Mouse (Mus musculus): Measurements from ENCODE around the gene Eif2d.

Eif2d gene

DNA sequence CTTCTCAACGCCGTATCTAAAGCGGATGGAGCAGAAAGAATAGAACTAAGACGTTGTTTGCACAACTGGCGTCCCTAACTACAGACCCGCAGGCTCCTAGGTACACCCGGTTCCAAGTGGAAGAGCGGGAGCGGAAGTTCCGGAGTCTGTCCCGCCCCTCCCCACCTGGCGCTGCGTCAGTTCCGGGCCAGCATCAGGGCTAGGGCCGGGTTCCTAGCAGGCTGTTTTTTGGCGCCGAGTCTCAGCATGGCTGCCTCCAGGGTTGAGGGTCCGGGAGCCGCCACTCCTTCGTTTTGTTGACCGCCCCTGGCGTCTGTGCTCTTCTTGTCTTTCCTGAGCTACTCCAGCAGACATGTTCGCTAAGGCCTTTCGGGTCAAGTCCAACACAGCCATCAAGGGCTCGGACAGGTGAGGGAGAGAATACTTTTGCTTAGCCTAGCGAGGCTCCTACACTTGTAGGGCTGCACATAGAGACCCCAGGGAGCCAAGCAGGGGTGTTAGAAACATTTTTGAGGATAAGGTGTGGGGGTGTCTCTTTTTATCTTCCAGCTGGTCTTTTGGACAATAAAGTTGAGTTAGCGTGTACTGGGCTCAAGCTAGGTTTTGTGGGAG is at the start of gene Eif2d:
Gene Eif2d, plus strand, starts transcription at position 164 of the 612 bp plus-strand sequence.
- DNase-seq (ENCODE audit: low spot score in 2 of 2), result peak; percentile 83 to 84

DNA sequence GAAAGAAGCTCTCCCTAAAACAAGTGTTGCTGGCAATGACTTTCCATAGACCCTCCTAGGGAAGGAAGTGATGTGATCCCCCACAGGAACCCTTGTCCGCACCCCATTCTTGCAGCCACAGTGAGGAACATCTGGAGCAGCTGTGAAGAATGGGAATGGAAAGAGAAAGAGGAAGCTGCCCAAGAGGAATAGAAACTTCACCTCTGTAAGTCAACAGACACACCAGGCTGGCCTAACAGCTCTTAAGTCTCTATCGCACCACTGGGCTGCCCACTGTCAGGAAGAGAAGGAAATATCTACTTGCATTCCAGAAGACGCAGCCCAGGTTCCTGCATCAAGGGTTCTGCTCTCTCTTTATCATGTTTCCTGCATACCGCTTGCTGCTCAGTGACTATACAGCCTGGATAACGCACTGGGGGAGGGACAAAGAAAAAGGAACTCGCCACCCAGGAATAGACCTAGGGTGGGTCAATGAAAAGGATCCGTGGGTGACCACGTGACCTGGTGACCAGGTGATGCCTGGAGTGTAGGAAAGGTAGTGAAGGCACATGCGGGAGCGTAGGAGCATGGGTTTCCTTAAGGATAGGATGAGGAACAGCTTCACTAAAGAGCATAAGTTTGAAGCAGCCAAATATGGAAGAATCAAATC is 49.1 kb upstream of the Eif2d start:
- DNase-seq (ENCODE audit: low spot score in 2 of 2), result peak in 1 of 2 experiments; percentile 75

DNA sequence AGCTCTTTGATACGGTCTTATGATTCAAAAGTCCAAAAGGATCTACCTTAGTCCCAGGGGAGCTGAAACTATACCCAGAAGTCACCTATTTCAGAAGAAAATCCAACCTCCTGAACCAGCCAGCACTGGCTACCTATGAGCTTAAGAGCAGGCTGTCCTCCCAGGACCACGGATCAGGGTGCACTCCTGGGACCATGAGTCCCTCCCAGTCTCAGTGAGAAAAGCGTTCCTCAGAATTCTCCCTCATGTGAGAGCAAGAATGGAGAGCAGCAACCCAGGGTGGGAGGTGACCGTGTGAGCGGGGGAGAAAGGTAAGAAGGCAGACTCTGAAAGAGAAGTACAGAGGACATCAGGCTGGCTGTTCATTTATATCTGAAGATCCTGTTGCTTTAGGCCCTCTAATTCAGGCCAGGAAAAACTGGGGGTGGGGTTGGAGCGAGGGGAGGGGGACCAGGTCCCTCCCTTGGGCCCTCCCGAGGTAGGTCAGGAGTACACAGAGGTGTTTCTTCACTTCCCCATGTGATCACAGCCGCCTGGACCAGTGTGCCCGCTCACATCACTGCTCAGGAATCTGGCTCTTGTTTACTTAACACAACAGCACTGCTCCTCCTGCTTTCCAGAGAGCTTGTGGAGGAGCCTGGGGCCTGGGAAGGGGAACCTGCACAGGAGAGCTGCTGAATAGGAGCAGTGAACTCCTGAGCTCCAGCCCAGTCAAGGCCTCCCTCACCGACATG is 45.2 kb upstream of the Eif2d start:
- no peak for DNase-seq (ENCODE audit: low spot score in 2 of 2)

DNA sequence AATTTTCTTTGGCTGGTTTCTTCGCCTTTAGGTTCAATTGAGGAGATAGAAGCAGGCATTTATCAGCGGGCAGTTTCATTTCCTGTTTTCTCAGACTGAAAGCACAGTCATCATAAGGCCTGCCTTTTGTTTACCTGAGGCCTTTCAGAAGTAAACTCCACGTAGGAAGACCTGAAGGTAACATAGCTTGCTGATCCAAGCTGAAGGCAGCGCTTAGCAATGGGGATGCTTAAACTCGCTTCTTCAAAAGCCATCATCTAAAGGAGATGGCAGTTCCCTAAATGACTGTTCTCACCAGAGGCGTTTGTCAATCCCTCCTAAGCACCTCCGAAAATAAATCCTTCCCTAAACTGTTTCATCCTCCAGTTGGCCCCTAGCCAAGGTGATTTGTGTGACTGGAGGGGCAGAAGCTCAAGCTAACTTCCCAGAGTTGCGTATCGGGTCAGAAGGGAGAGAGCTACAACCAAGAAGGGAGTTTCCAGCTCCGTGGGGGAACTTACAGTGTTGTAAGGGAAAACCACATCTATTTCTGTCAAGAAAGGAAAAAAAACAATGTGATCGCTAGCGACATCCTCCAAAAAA is 42.4 kb upstream of the Eif2d start:
- peak; percentile 57 to 70 for DNase-seq (ENCODE audit: low spot score in 2 of 2)

DNA sequence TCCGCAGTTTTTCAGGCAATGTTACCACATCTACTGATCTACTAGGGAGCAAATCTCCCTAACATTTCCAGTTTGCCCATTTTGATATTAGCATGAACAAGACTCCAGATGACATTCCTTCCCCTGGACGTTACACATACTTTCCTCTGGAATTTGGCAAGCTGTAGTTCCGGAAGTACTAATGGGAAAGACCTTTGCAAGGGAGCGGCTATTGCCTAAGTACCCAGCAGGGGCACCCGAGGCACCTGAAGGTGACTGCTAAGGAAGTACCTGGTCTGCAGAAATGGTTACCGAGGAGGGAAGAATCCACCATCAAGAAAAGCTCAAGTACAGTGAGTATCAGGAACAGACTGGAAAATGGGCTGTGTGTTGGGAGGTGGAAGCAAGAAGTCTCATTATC is 40.4 kb upstream of the Eif2d start:
- DNase-seq (ENCODE audit: low spot score in 2 of 2), result peak; percentile 33 to 46

DNA sequence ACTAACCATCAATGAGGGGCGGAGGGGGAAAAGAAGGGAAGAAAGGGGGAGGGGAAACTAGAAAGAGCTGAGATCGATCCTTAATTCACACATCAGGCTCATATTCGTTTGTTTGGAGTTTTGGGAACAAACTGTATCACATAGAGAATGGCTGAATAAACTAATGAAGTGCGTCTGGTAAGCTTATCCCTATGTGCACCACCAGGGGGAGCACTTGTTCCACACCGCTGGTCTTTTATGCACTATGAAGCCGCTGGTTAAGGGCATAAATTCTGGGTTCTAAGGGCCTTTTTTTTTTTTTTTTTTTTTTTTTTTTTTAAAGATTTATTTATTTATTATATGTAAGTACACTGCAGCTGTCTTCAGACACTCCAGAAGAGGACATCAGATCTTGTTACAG is 37.0 kb upstream of the Eif2d start:
- peak in 1 of 2 experiments; percentile 58 for DNase-seq (ENCODE audit: low spot score in 2 of 2)

DNA sequence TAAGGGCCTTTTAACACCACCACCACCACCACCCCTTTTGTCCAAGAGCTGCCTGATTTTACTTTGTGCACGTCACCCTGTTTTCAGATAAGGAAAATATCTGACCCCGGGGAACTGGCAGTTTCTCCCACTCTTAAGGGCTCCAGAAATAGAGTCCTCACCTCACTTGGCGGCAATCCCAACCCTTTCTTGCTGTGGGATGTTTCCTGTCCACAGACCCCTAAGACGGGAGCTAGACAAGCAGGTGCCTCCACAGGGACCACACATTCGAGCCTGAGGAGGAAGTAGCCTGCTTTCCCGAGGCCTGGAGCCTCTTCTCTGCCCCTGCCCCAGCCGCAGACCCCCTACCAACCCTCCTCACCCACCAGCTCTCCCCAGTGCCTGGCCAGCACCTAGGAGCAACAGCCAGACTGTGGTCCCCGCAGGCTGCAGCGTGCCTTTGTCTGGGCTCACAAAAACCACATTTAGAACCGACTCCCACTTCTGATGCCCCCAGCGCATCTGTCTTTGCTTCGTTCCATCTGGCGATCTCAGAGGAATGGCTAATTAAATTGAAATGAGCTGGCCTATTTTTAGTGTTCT is 36.5 kb upstream of the Eif2d start:
- DNase-seq (ENCODE audit: low spot score in 2 of 2), result peak; percentile 58 to 71

DNA sequence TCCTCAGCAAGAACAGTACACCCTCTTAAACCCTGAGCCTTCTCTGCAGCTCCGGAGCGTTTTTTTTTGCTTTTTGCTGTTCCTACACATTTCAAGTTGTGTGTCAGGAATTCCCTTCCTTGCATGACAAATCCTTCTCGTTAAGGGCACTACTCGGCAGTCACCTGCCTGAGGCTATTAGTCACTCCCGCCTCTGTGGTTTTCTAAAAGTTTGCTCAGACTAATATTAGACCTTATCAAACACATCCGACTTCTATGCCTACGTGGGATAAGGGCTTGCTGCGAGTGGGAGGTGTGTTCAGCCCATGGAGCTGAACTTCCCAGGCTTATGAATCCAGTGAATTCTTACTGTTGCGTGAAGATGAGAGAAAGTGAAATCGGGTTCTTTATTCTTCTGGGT is 34.5 kb upstream of the Eif2d start:
- DNase-seq (ENCODE audit: low spot score in 2 of 2), result no peak

DNA sequence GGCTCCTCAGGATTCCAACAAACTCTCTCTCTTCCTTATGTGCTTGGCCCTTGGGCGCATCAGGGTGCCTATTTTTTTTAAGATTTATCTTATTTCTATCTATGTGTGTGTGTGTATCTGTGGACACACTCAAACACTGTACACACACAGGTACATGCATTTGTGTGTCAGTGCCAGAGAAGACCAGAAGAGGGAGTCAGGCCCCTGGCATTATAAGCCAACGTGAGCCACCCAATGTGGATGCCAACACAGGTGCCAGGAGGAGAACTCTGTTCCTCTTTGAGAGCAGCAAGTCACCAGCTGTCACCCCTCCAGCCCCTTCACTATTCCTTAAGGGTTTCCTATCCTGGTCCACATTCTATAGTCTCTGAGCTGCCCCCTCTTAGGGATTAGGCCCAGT is 34.0 kb upstream of the Eif2d start:
- no peak for DNase-seq (ENCODE audit: low spot score in 2 of 2)

DNA sequence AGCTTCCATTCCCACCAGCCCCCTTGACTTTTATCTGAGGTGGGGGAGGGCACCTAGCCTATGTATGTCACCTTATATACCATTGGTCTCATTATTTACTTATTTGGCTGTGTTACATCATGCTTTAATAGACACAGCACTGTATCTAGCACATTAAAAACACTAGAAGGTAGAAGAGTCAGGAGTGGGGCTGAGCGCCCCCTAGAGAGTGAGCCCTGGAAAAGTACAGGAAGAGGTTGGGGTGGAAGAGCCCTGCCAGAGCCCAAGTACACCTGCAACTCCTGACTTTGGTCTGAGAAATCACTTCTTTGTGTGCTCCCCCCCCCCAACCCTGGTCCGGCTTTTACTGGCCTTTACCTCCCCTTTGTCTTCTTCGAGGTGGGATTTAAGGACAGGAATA is 31.0 kb upstream of the Eif2d start:
- DNase-seq (ENCODE audit: low spot score in 2 of 2), result no peak

DNA sequence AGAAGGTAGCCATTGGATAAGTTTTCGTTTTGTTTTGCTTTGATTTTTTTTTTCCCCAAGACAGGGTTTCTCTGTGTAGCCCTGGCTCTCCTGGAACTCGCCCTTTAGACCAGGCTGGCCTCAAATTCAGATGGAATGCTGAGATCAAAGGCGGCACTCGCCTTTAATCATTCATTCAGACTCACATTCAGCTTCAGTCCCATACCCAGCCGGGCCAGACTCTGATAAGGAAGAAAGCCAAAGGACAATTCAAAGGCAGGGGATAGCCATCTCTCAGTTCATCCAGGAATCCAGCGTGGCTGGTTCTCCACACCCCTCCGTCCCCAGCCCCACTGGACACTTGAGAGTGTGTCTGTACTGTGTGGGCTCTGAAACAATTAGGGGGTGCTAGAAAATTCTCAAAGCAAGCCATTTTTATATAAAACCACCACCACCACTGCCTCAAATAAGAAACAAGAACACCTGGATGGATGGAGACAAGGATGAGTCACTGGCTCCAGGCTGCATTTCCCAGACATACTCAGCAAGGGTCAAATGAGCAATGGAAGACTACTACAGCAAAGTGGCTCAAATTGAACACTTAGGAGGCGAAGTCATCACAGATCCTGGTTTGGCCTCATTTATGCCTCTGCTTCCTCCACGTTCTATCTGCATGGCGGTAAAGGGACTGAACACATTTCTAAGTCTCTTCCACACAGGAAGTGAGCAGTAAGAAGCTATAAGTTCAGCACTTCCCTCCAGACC is 29.3 kb upstream of the Eif2d start:
- no peak for DNase-seq (ENCODE audit: low spot score in 2 of 2)

DNA sequence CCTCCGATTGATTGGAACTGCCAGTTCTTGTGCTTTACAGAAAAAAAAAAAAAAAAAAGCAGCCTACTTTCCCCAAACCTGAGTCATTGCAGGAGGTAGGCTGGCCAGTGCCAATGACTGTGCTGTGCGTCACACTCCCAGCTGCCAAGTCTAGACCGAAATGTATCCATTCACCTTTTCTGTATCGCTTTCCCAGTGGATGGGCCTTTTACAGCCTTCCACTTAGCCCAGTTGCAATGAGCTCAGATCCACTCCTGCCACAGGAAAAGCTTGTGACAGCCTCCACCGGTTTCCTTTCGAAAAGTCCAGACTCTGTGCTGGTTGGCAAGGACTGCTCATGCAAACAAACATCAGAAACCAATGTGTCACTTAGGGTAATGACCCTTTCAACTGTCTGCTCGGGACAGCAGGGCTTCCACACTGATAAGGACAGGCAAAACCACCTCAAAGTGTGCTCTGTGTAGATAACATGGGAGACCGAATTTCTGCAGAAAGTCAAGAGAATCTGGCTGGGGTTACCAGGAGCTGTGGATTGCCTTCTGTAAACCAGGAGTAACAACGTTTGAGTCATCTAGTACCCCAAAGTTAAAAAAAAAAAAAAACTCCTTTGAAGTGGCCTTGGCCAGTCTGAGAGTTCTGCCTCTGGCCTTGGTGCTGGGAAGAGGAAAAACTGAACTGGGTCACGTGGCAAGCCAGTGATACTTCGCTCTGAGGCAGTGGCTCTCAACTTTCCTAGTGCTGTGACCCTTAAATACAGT is 26.8 kb upstream of the Eif2d start:
- DNase-seq (ENCODE audit: low spot score in 2 of 2), result no peak

DNA sequence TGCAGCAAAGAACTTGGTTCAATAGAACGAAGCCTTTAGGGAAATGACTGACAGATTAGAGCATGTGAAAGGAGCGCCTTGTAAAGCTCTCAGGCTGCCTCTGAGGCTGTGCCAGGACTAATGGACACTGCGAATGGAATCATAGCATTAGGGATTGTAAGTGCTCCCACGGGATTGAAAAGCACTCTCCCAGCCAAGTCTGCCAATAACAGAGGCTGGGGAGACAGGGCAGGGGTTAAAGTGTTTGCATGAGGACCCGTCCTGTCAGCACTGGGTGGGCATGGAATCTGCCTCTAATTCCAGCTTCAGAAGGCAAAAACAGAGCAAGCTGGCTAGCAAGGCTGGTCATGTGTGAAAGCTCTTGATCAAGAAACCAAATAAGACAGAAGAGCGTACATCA is 18.8 kb upstream of the Eif2d start:
- no peak for DNase-seq (ENCODE audit: low spot score in 2 of 2)

DNA sequence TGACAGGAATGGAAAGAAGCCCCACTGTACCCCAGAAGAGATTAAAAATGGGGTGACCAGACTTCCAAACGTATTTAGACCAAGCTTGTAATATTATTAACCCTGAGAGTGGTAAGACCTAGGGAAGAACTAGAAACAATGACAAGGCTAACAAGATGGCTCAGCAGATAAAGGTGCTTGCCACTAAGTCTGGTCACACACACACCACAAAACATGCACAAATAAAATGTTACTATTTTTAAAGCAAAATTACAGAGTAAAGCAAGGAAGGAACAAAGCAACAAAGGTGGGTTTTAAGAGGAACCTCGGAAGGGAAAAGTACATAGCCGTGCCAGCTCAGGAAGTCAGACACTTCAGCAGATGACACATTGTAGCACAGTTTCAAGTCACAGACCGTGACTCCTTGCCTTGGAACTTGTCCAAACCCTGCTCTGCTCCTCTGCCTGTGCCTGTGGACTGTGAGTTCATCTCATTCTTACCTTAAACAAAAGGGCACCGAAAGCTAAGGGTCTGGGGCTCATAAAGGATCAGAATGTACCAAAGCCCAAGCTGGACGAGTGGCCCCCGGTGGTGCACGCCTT is 17.9 kb upstream of the Eif2d start:
- DNase-seq (ENCODE audit: low spot score in 2 of 2), result no peak

DNA sequence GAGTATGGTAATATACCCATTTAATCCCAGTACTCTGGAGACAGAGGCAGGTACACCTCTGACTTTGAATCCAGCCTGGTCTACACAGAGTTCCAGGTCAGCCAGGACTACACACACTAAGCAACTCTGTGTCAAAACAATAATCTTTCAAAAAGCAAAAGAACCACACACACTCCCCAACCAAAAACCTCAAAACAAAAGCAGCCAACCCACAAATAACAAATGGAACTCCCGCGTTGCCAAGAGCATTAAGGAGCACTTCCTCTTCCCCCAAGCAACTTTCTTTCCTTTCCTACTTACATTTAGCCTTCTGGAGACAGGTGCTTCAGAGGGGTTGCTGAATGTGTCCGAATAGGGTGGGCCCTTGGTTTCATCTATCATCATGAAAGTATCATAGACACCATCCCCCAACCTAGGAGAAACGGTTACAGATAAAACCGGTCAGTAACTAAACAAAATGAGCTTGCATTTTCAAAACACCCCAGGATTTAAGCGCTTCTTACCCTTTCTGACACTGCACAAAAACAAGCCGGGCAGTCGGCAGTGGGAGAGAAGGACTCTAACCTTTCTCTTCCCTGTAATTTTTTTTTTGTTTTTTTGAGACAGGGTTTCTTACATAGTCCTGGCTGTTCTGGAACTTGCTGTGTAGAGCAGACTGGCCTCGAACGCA is 16.9 kb upstream of the Eif2d start:
- no peak for DNase-seq (ENCODE audit: low spot score in 2 of 2)

DNA sequence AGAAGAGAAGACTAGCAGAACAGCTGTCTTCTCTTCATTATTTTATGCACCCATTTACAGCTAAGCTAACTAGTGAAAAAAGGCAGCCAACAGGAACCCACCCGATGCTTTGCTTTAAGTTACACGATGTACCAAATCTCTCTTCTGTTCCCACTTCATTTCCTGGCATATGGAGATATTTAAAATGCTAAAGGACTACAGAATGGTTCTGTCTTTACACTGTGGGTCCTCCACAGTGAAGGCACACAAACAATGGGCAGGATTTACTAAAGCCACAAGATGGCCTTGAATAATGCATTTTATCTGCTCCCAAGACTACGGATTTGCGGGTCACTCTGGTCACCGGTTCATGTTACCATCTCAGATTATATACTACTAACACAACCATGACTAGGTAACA is 15.9 kb upstream of the Eif2d start:
- DNase-seq (ENCODE audit: low spot score in 2 of 2), result no peak

DNA sequence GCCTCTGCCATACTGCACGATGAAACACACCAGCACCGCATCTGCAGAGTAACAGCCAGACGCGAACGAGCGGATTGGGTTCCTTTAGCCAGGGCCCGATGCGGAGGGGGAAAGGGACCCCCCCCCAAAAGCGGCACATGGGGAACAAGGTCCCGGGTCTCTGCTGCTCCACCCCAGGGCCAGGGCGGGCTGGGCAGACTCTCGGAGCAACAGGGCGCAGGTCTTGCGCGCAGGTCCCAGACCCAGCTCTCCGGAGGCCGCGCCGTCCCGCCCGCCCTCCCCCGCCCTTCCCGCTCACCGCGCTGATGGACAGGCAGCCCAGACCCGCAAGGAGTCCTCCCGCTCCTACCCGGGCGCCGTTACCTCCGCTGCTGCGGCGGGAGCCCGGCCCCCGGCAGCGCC is 15.3 kb upstream of the Eif2d start:
- no peak for DNase-seq (ENCODE audit: low spot score in 2 of 2)

DNA sequence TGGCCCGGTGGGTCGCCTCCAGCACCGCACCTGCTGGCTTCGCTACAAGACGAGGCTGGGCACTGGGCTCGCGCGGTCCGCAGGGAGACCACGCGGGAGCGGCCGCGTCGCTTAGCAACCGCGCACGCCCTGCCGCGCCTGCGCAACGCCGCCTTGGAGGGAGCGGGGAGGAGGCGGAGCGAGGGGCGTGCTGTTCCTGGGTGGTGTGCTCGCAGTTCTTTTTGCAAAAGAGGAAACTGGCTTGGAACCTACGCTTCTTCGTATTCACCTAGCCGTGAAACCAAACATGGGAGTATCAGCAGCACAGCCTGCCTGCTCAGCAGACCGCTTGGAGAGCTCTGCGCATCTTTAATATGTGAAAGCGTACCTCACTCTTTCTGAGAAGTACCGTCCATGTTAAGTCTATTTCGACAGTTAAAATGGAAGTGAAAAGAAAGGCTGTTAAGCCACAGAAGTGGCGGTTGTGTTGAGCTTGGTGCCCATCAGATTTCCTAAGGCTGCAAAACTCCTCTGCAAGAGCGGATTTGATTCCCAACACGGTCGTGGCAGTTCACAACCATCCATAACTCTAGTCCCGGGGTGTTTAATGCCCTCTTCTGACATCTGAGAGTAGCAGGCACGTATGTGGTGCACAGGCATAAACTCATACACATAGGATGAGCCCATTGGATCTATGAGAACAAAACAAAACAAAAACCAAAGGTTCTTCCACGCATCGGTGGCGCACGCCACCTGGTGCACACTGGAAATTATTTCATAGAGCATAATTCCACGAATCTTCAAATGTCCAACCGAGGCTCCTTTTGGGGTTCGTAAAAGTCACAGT is 14.6 kb upstream of the Eif2d start, which contains the start of gene Dyrk3:
Gene Dyrk3, minus strand, starts transcription at position 150 of the 826 bp plus-strand sequence.
- peak; percentile 88 to 89 for DNase-seq (ENCODE audit: low spot score in 2 of 2)

Measured in heart, adult 9 months (tissue).